Mouse (Mus musculus) bone marrow macrophage, adult 2 months (primary cell): Measurements from ENCODE around the gene Ubqln4. TPM values are rescaled to one million over a fixed set of nuclear protein-coding genes. Genes with fewer than 3 reads are reported as not detected.
"Not testable (repeated sequence)": the region's sequence is repeated elsewhere in the genome, so short reads cannot be mapped to it uniquely, and the experiment has no call there.

Experiments
- H3K27ac ChIP-seq: 2 replicates; pipeline ENCODE4 v1.5.1; 2012; ENCODE audit warnings: low read depth, low read length; ENCODE audit not compliant: insufficient read depth
- H3K4me1 ChIP-seq: 2 replicates; pipeline ENCODE4 v1.6.1; 2012; ENCODE audit warnings: low read length; ENCODE audit not compliant: control insufficient read depth, insufficient read depth
- H3K4me3 ChIP-seq: 2 replicates; pipeline ENCODE4 v1.5.1; 2012; ENCODE audit warnings: mild to moderate bottlenecking, low read length, moderate library complexity; ENCODE audit not compliant: insufficient read depth
- CTCF ChIP-seq: IDR thresholded peaks from 2 replicates; pipeline ENCODE4 v1.5.1; 2012; ENCODE audit warnings: low read depth, mild to moderate bottlenecking, low read length, moderate library complexity
- POLR2A ChIP-seq: IDR thresholded peaks from 2 replicates; pipeline ENCODE4 v1.6.1; 2012; ENCODE audit warnings: mild to moderate bottlenecking, low read depth, low read length, borderline replicate concordance
- polyA plus RNA-seq: library from polyadenylated mRNA; stranded (reverse); fragments of >200 nt; gene quantifications from 2 replicates; pipeline ENCODE4 v1.2.4, GENCODE M21; 2012; ENCODE audit not compliant: missing spikeins, insufficient read depth, insufficient read length

Ubqln4 gene
- polyA plus RNA-seq, 1 experiment: 25.8 TPM

DNA sequence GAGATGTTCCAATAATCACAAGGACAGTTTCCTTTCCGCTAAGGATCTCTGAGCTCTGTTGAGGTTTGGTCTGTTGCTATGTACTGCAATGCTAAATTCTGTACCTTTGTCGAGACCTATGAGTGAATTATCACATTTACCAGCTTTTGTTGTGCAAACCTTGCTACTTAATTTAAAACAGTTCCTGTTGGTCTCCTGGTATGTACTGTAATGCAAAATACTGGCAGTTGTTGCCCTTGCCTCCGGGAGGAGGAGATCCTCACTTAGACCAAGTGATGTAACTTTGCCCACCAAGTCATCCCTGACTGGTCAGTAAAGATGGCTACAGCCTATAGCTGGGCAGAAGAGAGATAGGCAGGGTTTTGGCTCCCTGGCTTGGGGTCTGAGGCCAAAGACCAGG lies 22.0 kb downstream of the Ubqln4 start, which contains the start of gene Ssr2:
Ssr2 (plus strand) TSS at position 337 of the 400 bp plus-strand sequence.
- TF ChIP-seq CTCF (no peak), POLR2A (no peak)
- 0 out of 2 replicates have a peak, but pooled peaks cover 3% of the 10 kb centered on the region for H3K4me1 ChIP-seq
- H3K4me3 ChIP-seq: no peak within 1 kb of the TSS
- H3K27ac ChIP-seq: no peak within 1 kb of the TSS

DNA sequence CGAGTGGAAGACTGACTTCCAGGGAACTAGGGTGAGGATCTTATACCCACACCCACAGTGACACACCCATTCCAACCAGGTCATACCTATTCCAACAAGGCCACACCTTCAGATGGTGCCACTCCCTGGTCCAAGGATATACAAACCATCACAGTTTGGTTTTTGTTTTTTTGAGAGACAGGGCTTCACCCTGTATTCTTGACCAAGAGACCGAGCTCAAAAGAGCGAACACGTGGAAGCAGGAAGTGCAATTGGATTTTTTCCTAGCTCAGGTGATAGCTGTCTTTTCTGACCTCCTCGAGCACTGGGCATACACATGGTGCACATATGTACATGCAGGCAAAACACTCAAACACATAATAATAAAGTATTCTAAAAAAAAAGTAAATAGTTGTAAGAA lies 24.3 kb downstream of the Ubqln4 start:
- H3K27ac ChIP-seq, H3K4me1 ChIP-seq, H3K4me3 ChIP-seq: not testable (repeated sequence)

DNA sequence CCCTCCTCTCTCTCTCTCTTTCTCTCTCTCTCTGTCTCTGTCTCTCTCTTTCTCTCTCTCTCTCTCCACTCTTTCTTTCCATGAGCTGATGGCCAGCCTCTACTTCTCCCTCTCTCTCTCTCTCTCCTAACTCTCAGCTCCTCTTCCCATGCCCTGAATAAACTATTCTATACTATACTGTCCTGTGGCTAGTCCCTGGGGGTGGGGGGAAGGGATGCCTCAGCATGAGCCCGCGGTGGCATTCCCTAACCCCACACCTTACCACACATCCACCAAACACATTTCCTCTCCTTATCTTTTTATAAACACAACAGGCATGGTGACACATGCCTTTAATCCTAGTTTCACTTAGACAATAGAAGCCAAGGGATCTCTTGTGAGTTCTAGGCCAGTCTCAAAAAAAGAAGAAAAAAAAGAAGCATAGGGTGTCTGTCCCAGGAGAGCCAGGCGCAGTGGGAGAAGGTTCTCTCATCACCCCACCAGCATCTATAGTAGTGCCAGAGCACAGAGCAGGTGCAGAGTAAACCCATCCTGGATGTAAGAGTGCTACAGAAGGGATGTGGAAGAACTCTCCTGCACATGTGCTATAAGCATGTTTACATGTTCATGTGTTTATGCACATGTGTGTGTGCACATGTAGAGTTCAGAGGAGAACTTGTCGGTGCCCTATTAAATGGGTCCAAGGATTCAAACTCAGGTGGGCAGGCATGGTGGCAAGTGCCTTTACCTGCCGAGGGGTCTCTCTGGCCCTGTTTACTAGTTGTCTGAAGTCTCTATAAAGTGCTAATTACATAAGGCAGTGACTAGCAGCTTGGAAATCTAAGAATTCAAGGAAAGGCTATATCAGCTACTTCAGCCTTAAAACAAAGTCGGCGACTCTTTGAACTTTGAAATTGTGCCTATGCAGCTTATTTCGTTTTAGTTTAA lies 25.2 kb downstream of the Ubqln4 start:
- H3K27ac ChIP-seq: no peak overlapping the region
- TF ChIP-seq CTCF (no peak), POLR2A (no peak)
- H3K4me3 ChIP-seq: peak overlapping the region; percentile 80
- 0 out of 2 replicates have a peak, but pooled peaks cover 8% of the 10 kb centered on the region for H3K4me1 ChIP-seq

DNA sequence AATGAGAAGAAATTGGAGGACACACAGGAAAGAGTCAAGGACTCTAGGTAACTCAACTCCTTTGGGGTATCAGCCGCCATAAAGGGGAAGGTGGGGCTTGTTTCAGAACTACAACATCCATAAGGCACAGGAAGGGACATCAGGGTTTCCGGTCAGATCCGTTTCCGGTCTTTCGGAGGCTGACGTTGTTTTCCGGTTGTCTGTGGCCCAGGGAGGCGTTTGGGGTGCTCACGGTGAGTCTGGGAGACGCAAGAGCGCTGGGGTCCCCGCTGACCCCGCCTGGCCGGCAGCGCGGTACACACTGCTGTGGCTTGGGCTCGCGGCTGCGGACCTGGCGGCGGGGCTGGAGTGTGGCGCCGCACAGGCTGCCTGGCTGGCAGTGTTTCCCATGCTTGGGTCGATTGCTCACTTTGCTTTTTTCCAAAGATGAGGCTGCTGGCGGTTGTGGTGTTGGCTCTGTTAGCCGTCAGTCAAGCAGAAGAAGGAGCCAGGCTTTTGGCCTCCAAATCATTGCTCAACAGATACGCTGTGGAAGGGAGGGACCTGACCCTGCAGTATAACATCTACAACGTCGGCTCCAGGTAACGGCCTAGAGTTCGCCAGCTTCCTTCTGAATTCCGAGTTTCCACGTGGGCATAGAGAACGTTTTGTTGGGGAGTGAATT lies 26.0 kb downstream of the Ubqln4 start:
- TF ChIP-seq POLR2A (no peak), CTCF (no peak)
- H3K4me3 ChIP-seq: peak overlapping the region; percentile 80
- H3K27ac ChIP-seq: peak overlapping the region; percentile 18
- H3K4me1 ChIP-seq: 0 out of 2 replicates have a peak, but pooled peaks cover 8% of the 10 kb centered on the region

DNA sequence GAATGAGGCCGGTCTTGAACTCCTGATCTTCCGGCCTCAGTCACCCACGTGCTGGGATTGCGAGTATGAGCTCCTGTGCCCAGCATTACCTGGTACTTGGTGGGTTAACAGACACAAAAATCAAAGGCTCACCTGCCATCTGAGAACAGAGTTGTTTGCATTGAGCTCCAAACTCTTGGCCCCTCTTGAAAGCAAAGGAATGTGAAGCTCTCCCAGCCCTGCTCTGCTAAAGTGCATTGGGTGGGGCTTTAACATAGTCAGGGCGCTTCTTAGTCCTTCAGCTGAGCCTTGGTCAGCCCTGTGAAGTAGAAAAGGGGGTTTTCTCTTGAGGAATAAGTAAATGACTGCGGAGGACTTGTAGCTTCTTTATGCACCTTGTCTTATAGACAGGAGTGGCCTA lies 32.2 kb downstream of the Ubqln4 start:
- TF ChIP-seq POLR2A: no peak
- TF ChIP-seq CTCF: no peak
- H3K4me1 ChIP-seq: 0 out of 2 replicates have a peak, but pooled peaks cover 4% of the 10 kb centered on the region
- no peak overlapping the region for H3K4me3 ChIP-seq
- H3K27ac ChIP-seq: no peak overlapping the region

DNA sequence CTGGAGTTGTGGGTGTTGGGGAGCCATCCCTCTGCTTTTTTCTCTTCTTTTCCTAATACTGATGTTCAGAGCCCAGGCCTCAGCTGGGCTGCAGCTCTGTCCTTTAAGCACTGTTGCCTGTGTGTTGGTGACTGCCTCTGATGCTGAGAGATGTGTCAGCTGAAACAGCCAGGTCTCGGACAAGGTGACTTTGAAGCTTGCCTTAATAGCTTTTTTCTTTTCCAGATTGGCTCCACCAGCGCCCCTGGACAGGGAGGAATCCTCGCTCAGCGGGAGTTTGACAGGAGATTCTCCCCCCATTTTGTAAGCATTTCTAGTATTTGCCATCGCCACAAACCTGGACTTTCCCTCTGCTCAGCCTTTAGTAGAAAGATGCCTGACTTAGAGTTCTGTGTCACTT lies 33.1 kb downstream of the Ubqln4 start:
- Histone ChIP-seq H3K4me3 (no peak overlapping the region), H3K4me1 (no peaks in the 10 kb centered on the region), H3K27ac (no peak overlapping the region)
- TF ChIP-seq CTCF (no peak), POLR2A (no peak)

DNA sequence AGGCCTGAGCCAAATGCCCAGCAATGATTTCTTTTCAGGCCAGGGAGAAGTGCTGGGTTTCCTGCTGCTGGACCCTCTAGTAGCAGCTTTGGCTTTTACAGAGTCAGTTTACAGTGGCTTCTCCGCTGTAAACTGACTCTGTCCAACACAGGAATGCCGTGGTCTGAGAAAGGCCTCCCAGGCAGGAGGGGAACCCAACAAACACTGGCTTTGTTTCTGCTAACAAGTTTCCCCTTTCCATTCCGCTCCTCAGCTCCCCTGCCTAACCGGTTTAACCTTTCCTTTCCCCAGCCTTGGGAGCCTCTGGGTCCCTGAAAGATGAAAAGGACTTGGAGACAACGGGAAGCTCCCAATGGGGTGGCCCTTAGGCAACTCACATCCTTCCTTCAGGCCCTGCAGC lies 36.7 kb downstream of the Ubqln4 start:
- no peak for TF ChIP-seq POLR2A
- no peak for TF ChIP-seq CTCF
- Histone ChIP-seq H3K27ac (no peak overlapping the region), H3K4me1 (peaks cover 17% of the 10 kb centered on the region), H3K4me3 (no peak overlapping the region)

DNA sequence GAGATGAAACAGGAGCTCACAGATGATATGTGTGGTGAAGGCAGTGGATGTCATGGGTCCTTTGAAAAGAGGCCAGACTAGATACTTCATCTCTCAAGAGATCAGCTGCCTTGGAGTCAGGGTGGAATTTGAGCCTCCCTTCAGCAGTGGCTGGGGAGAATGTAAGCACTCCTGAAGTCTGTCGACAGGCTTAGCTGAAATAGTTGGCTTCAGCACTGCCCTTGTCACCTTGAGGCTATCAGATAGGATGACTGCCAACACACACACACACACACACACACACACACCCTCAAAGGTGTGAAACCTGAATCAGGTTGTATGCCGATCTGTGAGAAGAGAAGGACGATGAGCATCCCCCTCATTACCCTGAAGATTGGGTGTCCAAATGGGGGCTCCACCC lies 37.5 kb downstream of the Ubqln4 start:
- Histone ChIP-seq H3K4me3 (no peak overlapping the region), H3K4me1 (peaks cover 17% of the 10 kb centered on the region), H3K27ac (no peak overlapping the region)
- TF ChIP-seq CTCF (no peak), POLR2A (no peak)

DNA sequence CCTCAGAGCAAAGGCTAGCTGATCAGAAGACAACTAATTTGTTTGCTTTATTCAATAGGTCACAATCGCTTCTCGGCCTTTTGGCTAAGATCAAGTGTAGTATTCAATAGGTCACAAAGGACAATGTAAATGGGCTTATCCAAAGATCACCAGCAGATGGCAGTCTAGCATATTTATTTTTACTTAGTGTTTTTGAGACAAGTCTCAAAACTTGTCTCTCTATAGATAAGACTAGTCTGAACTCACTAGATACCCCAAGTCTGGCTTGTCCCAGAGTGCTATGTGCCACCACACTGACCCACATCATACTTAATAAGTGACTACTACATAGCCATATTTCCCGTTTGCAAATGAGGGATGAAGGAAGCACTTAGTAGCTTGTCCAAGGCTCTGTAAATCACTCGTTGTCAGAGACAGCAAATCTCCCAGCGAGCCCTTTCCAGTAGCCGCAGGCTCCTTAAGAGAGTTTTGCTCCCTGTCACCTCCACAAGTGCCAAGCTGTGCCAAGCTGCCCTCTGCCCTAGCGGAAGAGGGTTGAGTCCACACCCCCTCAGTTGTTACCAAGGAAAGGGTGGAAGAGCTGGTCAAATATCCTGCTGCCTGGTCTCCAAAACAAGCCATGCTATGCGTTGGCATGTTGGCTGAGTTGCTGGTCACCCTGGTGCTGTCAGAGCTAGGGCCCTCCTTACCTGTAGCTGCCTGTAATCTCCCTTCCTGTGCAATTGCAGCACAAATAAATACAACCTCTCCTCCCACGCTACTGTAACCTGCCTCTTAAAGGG lies 38.6 kb downstream of the Ubqln4 start:
- TF ChIP-seq POLR2A (no peak), CTCF (no peak)
- H3K4me3 ChIP-seq: no peak overlapping the region

DNA sequence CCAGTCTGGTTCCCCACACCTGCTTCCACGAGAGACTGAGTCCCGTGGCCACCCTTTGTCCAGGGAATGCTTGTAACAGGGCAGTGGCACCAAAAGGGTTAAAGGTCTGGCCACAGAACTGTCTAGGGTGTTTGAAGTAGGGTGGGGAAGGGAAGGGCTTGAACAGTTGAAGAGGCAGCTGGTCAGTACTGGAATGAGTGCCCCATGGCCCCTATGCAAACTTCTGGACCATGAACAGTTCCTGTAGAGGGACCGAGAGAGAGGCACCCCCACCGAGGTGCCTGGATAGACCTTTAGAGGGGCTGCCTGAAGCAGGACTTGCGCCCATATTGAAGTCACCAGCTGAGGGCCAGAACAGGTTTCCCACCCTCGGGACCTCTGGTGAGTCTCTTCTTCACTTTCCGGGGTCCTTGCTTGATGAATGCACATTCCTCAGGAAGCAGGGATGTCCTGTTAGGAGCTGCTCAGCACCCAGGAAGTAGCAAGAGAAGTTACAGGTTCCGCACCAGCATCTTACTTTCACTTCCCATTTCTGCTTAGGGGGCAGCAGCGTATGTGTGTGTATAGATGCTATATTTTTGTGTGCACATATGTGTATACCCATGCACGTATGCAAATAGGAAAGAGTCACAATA lies 39.5 kb downstream of the Ubqln4 start:
- Histone ChIP-seq H3K4me1 (peaks cover 17% of the 10 kb centered on the region), H3K27ac (peak overlapping the region; percentile 5; the same call in 1 of the 2 replicates), H3K4me3 (peak overlapping the region; percentile 1; the same call in 1 of the 2 replicates)
- TF ChIP-seq POLR2A (no peak), CTCF (no peak)

More for the DNA sequence above, 38.6 kb downstream of the Ubqln4 start:
- Histone ChIP-seq H3K4me1 (peaks cover 17% of the 10 kb centered on the region), H3K27ac (peak overlapping the region; percentile 29)
